Mouse (Mus musculus) liver, adult 2 months (tissue): ENCODE results near the gene Inppl1. TPM values are rescaled to one million over a fixed set of nuclear protein-coding genes. Genes with fewer than 3 reads are reported as not detected.

Experiments used
- DNase-seq: peaks from one replicate; pipeline ENCODE4 v3.0.0-alpha.2; 2011; ENCODE audit warnings: low read depth, low spot score; ENCODE audit errors: extremely low read depth
- H3K27ac ChIP-seq: fragments of 200-500 bp; replicated peaks from 2 replicates; pipeline ENCODE4 v1.5.1; 2012; ENCODE audit warnings: low read depth, mild to moderate bottlenecking, control low read depth, inconsistent platforms, low read length; ENCODE audit not compliant: insufficient read depth
- H3K27me3 ChIP-seq: fragments of 200-500 bp; 2 replicates; pipeline ENCODE4 v1.6.1; 2012; ENCODE audit warnings: mild to moderate bottlenecking, moderate library complexity, low read length, inconsistent platforms; ENCODE audit not compliant: control insufficient read depth, insufficient read depth
- H3K36me3 ChIP-seq: fragments of 200-500 bp; 2 replicates; pipeline ENCODE4 v1.6.1; 2012; ENCODE audit warnings: low read length, inconsistent platforms; ENCODE audit not compliant: control insufficient read depth, insufficient read depth
- H3K4me1 ChIP-seq: fragments of 200-500 bp; 2 replicates; pipeline ENCODE4 v1.6.1; 2011; ENCODE audit warnings: low read length; ENCODE audit not compliant: control insufficient read depth, insufficient read depth
- H3K4me3 ChIP-seq: fragments of 200-500 bp; 2 replicates; pipeline ENCODE4 v1.5.1; 2011; ENCODE audit warnings: low read depth, mild to moderate bottlenecking, control low read depth, low read length, moderate library complexity; ENCODE audit not compliant: insufficient read depth
- H3K79me2 ChIP-seq: fragments of 200-500 bp; 2 replicates; pipeline ENCODE4 v1.6.1; 2012; ENCODE audit warnings: inconsistent platforms, mild to moderate bottlenecking, low read length, moderate library complexity; ENCODE audit not compliant: control insufficient read depth, insufficient read depth
- H3K9ac ChIP-seq: fragments of 200-500 bp; 2 replicates; pipeline ENCODE4 v1.6.1; 2012; ENCODE audit warnings: low read depth, mild to moderate bottlenecking, control low read depth, inconsistent platforms, low read length
- CTCF ChIP-seq: fragments of 200-500 bp; IDR thresholded peaks from 2 replicates; pipeline ENCODE4 v1.5.1; 2011; ENCODE audit warnings: low read depth, low read length, control low read depth
- POLR2A ChIP-seq: fragments of 200-500 bp; IDR thresholded peaks from 2 replicates; pipeline ENCODE4 v1.6.1; 2011; ENCODE audit warnings: low read length, control low read depth; ENCODE audit not compliant: insufficient read depth; ENCODE audit errors: extremely low read depth
- WGBS: fragments of 180-500 bp; shearing (Covaris S2); methylation state at CpG from one replicate; pipeline ENCODE4 v1.1.7; 2018; 5-methylcytosine and 5-hydroxymethylcytosine counted together
- polyA plus RNA-seq: library from polyadenylated mRNA; depleted of rRNA; stranded (reverse); fragments of >200 nt; gene quantifications from 2 replicates; pipeline ENCODE4 v1.2.3, GENCODE M21; 2012
- total RNA-seq: library from RNA; depleted of rRNA; stranded (reverse); fragments of >200 nt; gene quantifications from 2 replicates; pipeline ENCODE4 v1.2.3, GENCODE M21; 2014

The Inppl1 gene
- total and polyA plus RNA-seq, 2 experiments: 10.9 to 32.9 TPM

- Histone ChIP-seq H3K9ac (peak overlapping the region; percentile 91), H3K27ac (peak overlapping the region; percentile 95), H3K36me3 (peaks cover 8% of the 10 kb centered on the region; the same call in 1 of the 2 replicates), H3K27me3 (no peaks in the 10 kb centered on the region), H3K4me3 (peak overlapping the region; percentile 95), H3K4me1 (peaks cover 4% of the 10 kb centered on the region; the same call in 1 of the 2 replicates), H3K79me2 (peaks cover 6% of the 10 kb centered on the region; the same call in 1 of the 2 replicates)
- DNase-seq: no peak
- TF ChIP-seq POLR2A (no peak), CTCF (no peak)
- 2% methylated on average over 63 of the region's 63 CpGs for WGBS
These were observed 1.5 kb downstream of the Inppl1 start for GRCm38 (mm10) chr7:101836271-101837153.

- DNase-seq: no peak
- H3K4me1 ChIP-seq: peaks cover 4% of the 10 kb centered on the region; the same call in 1 of the 2 replicates
- no peaks in the 10 kb centered on the region for H3K27me3 ChIP-seq
- 53% methylated on average over 5 of the region's 5 CpGs for WGBS
- H3K79me2 ChIP-seq: peaks cover 6% of the 10 kb centered on the region; the same call in 1 of the 2 replicates
- no peak overlapping the region for H3K27ac ChIP-seq
- H3K36me3 ChIP-seq: peaks cover 16% of the 10 kb centered on the region; the same call in 1 of the 2 replicates
- H3K9ac ChIP-seq: no peak overlapping the region
- peak overlapping the region; percentile 95; the same call in 1 of the 2 replicates for H3K4me3 ChIP-seq
- TF ChIP-seq POLR2A: no peak
- TF ChIP-seq CTCF: no peak
These were observed 2.4 kb downstream of the Inppl1 start for GRCm38 (mm10) chr7:101835457-101836109.

- Histone ChIP-seq H3K27me3 (no peaks in the 10 kb centered on the region), H3K9ac (no peak overlapping the region), H3K4me1 (peaks cover 4% of the 10 kb centered on the region; the same call in 1 of the 2 replicates), H3K79me2 (peaks cover 6% of the 10 kb centered on the region; the same call in 1 of the 2 replicates), H3K36me3 (peaks cover 20% of the 10 kb centered on the region; the same call in 1 of the 2 replicates), H3K4me3 (no peak overlapping the region), H3K27ac (no peak overlapping the region)
- 90% methylated on average over 3 of the region's 3 CpGs for WGBS
- TF ChIP-seq POLR2A (no peak), CTCF (no peak)
- no peak for DNase-seq
These were observed 3.1 kb downstream of the Inppl1 start for GRCm38 (mm10) chr7:101834903-101835302.

GRCm38 (mm10) chr7:101833916-101834584 lies 4.0 kb downstream of the Inppl1 start:
- Histone ChIP-seq H3K27me3 (no peaks in the 10 kb centered on the region), H3K4me3 (no peak overlapping the region), H3K36me3 (peaks cover 27% of the 10 kb centered on the region), H3K27ac (no peak overlapping the region), H3K9ac (no peak overlapping the region), H3K79me2 (peaks cover 6% of the 10 kb centered on the region; the same call in 1 of the 2 replicates), H3K4me1 (peaks cover 4% of the 10 kb centered on the region; the same call in 1 of the 2 replicates)
- WGBS: 96% methylated on average over 3 of the region's 3 CpGs
- DNase-seq: no peak
- TF ChIP-seq CTCF: no peak

- H3K79me2 ChIP-seq: peaks cover 6% of the 10 kb centered on the region; the same call in 1 of the 2 replicates
- no peaks in the 10 kb centered on the region for H3K27me3 ChIP-seq
- H3K9ac ChIP-seq: no peak overlapping the region
- H3K4me1 ChIP-seq: no peaks in the 10 kb centered on the region
- TF ChIP-seq CTCF: no peak
- TF ChIP-seq POLR2A: no peak
- H3K27ac ChIP-seq: no peak overlapping the region
- DNase-seq: no peak
- H3K4me3 ChIP-seq: no peak overlapping the region
- H3K36me3 ChIP-seq: peaks cover 33% of the 10 kb centered on the region
- 88% methylated on average over 5 of the region's 5 CpGs for WGBS
These were observed 4.7 kb downstream of the Inppl1 start for GRCm38 (mm10) chr7:101833352-101833751.
